Mouse (Mus musculus) erythroblast, embryonic 14.5 days (primary cell): ENCODE data around the gene Lmnb2. TPM values are rescaled to one million over a fixed set of nuclear protein-coding genes. Genes with fewer than 3 reads are reported as not detected.
A peak's percentile ranks its signal among the peaks of the same experiment; 100 is the strongest.

Source experiments
- H3K27me3 ChIP-seq: 2 replicates; pipeline ENCODE4 v1.6.1; 2012; ENCODE audit warnings: inconsistent platforms; ENCODE audit not compliant: control insufficient read depth
- H3K36me3 ChIP-seq: 2 replicates; pipeline ENCODE4 v1.6.1; 2012; ENCODE audit warnings: mild to moderate bottlenecking, inconsistent platforms; ENCODE audit not compliant: control insufficient read depth
- H3K4me1 ChIP-seq: 2 replicates; pipeline ENCODE4 v1.6.1; 2012; ENCODE audit warnings: inconsistent platforms; ENCODE audit not compliant: control insufficient read depth
- H3K4me3 ChIP-seq: replicated peaks from 2 replicates; pipeline ENCODE3; 2012; ENCODE audit warnings: moderate library complexity, mild to moderate bottlenecking, inconsistent platforms
- H3K9me3 ChIP-seq: 2 replicates; pipeline ENCODE4 v1.6.1; 2012; ENCODE audit warnings: low read length, inconsistent platforms, mixed read lengths; ENCODE audit not compliant: control insufficient read depth
- GATA1 ChIP-seq: IDR thresholded peaks from 2 replicates; pipeline ENCODE4 v1.6.1; 2012; ENCODE audit warnings: low read length, inconsistent platforms, mixed read lengths
- TAL1 ChIP-seq: IDR thresholded peaks from 3 replicates; pipeline ENCODE4 v1.6.1; 2012; ENCODE audit warnings: low read length, inconsistent platforms, mixed read lengths
- polyA plus RNA-seq: library from polyadenylated mRNA; stranded (reverse); fragments of >175 nt; gene quantifications from 2 replicates; pipeline ENCODE4 v1.2.3, GENCODE M21; 2012

Lmnb2 gene
- polyA plus RNA-seq, 1 experiment, result 1.1 TPM

DNA sequence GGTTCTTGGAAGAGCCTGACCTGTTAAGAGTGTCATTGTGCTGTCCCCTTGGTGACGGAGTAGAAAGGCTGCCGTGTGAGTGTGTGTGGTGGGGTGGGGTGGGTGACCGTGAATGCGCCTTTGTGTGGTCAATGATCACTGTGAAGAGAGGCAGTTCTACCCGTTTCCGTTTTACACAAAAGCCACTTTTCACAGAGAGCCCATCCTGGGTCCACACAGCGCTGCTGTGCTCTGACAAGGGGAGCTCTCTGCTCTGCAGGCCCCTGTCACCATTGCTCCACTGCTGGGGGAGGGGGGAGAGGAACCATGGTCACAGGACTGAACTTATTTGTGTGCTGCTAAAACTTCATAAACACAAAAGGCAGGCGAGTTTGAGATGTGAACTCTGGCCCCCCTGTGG, 60.7 kb downstream of the Lmnb2 start:
- no peak for TF ChIP-seq TAL1
- Histone ChIP-seq H3K36me3 (peaks cover 78% of the 10 kb centered on the region), H3K27me3 (no peaks in the 10 kb centered on the region), H3K4me3 (peak overlapping the region; percentile 74), H3K4me1 (peaks cover 91% of the 10 kb centered on the region), H3K9me3 (no peaks in the 10 kb centered on the region)

DNA sequence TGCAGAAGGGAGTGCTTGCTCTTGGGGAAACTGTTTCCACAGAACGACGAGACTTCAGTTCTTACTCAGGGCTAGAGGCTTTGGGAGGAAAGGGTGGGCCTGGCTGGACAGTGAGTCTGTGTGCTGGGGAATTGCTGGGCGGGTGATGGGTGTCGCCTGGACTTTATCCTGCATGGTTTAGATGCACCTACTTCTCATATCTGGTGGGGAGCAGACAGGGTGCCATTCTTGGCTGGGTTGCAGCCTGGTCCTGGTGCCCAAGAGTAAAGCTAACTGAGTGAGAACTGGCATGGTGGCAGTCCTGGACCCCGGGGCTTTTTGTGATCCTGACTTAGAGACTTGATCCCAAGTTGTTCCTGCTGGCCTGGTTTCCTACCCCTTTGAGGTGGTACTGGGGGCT, 61.1 kb downstream of the Lmnb2 start:
- Histone ChIP-seq H3K9me3 (no peaks in the 10 kb centered on the region), H3K4me3 (peak overlapping the region; percentile 74), H3K4me1 (peaks cover 91% of the 10 kb centered on the region), H3K27me3 (no peaks in the 10 kb centered on the region), H3K36me3 (peaks cover 78% of the 10 kb centered on the region)
- TF ChIP-seq TAL1 (peak; percentile 37; the same call in 1 of the 3 replicates), GATA1 (no peak)

DNA sequence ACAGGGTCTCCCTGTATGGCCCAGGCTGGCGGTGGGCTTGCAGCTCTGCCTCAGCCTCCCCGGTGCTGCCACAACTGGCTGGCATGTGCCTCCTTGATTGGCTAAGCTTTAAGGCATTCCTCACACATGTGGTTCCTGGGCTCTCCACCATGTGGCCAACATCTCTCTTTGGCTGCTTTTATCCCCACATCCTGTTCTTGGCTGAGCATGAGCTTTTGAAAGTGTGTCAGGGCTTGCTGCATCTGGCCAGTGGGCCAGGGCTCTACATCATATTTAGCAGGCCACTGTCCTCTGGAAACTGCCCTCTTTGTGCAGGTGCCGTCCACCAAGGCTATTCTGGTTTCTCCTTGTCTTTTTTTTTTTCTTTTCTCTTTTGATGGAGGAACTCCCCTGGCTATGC, 61.8 kb downstream of the Lmnb2 start:
- H3K9me3 ChIP-seq, result no peaks in the 10 kb centered on the region
- no peaks in the 10 kb centered on the region for H3K27me3 ChIP-seq
- peaks cover 78% of the 10 kb centered on the region for H3K36me3 ChIP-seq
- peaks cover 91% of the 10 kb centered on the region for H3K4me1 ChIP-seq
- peak overlapping the region; percentile 74 for H3K4me3 ChIP-seq
- TF ChIP-seq TAL1 (no peak), GATA1 (no peak)

DNA sequence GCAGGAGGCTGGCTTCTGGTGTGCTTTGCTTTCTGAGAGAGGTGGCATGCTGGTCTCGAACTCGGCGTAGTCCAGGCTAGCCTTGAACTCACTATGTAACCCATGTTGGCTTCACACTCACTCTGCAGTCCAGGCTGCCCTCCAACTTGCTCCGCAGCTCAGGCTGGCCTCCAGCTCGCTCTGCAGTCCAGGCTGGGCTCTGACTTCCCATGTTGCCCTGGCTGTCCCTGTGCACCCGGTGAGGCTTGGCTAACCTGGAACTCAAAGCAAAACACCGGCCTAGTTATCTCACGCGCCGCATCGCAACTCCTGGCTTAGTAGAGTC, 62.3 kb downstream of the Lmnb2 start:
- Histone ChIP-seq H3K27me3 (no peaks in the 10 kb centered on the region), H3K36me3 (peaks cover 78% of the 10 kb centered on the region), H3K4me1 (peaks cover 85% of the 10 kb centered on the region), H3K9me3 (no peaks in the 10 kb centered on the region), H3K4me3 (peak overlapping the region; percentile 74)
- TF ChIP-seq TAL1, result no peak
- TF ChIP-seq GATA1, result 0 out of 2 replicates have a peak, but pooled peaks have one; percentile 39

DNA sequence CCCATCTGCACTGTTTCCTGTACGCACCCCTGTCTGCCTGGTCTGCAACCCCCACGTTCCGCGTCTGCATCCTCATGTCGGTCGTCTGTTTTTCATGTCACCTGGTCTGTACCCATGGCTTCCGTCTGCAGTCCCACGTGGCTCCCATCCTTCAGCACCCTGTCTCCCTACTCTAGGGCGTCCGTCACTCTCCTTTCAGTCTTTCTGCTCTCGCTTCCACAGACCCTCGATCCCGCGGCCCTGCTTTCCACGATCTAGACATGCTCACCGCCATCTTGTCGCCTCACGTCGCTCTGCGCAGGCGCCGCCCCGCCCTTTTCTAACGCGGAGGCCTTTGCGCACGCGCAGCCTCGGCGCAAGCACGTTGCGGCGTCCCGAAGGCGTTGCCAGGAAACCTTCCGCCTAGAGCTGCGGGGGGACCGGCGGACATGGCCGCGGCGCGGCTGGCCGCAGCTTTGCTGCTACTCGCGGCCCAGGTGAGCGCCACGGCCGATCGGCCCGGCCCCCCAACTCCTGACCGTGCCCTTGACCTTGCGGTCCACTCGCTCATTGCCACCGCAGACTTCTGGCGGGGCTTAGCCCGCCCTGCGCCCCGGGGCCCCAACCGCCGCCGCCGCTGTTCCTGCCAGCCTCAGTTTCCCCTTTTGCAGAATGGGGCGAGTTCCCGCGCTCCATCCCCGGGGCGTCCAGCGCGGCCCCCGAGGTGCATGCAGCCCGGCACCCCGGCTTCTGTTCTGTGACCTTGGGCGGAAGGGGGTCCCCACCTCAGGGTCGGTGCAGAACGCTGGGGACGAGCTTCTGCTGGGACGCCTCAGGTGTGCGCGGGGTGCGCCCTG, 62.9 kb downstream of the Lmnb2 start, which contains the start of the genes Lsm7 and Sppl2b:
Lsm7 (minus strand) TSS at position 297 of the 836 bp plus-strand sequence.
Sppl2b (plus strand) TSS at position 363 of the 836 bp plus-strand sequence.
- H3K4me1 ChIP-seq, result peaks cover 85% of the 10 kb centered on the region
- H3K9me3 ChIP-seq, result no peaks in the 10 kb centered on the region
- no peaks in the 10 kb centered on the region for H3K27me3 ChIP-seq
- TF ChIP-seq GATA1 (no peak), TAL1 (no peak)
- H3K4me3 ChIP-seq, result peak within 1 kb of the TSS; percentile 74
- peaks cover 80% of the 10 kb centered on the region for H3K36me3 ChIP-seq

Other genes with a start within 250 kb of the Lmnb2 start
- 49.1 and 53.2 TPM in 2 replicates for gene Mknk2, start 240.1 kb downstream of the Lmnb2 start, polyA plus RNA-seq
- 1.8 and 2.1 TPM in 2 replicates for gene Mob3a, start 216.3 kb downstream of the Lmnb2 start, polyA plus RNA-seq
- gene Izumo4, start 216.1 kb downstream of the Lmnb2 start, polyA plus RNA-seq, result 1.2 and 3.9 TPM in 2 replicates
- 2.5 and 2.6 TPM in 2 replicates for gene Ap3d1, start 176.0 kb downstream of the Lmnb2 start, polyA plus RNA-seq
- 8.8 and 9.8 TPM in 2 replicates for gene Dot1l, start 163.0 kb downstream of the Lmnb2 start, polyA plus RNA-seq
- gene Sf3a2, start 120.0 kb downstream of the Lmnb2 start, polyA plus RNA-seq, result 68.4 and 69.3 TPM in 2 replicates
- gene Plekhj1, start 119.6 kb downstream of the Lmnb2 start, polyA plus RNA-seq, result 32.7 and 39.3 TPM in 2 replicates
- 0.33 and 0.43 TPM in 2 replicates for gene Amh, start 113.0 kb downstream of the Lmnb2 start, polyA plus RNA-seq
- not detected in 2 replicates for gene Jsrp1, start 104.7 kb downstream of the Lmnb2 start, polyA plus RNA-seq
- gene Oaz1, start 91.6 kb downstream of the Lmnb2 start, polyA plus RNA-seq, result 1,446 and 1,486 TPM in 2 replicates
- gene Lingo3, start 74.2 kb downstream of the Lmnb2 start, polyA plus RNA-seq, result not detected in 2 replicates
- 17.4 and 20.7 TPM in 2 replicates for gene Lsm7, start 63.0 kb downstream of the Lmnb2 start, polyA plus RNA-seq
- 56.0 and 60.5 TPM in 2 replicates for gene Sppl2b, start 63.0 kb downstream of the Lmnb2 start, polyA plus RNA-seq
- gene Tmprss9, start 46.4 kb downstream of the Lmnb2 start, polyA plus RNA-seq, result 0.02 and 0.03 TPM in 2 replicates
- 29.2 and 32.1 TPM in 2 replicates for gene Timm13, start 17.3 kb downstream of the Lmnb2 start, polyA plus RNA-seq
- gene Gadd45b, start 11.8 kb upstream of the Lmnb2 start, polyA plus RNA-seq, result 0.15 and 0.16 TPM in 2 replicates
- gene Gng7, start 96.7 kb upstream of the Lmnb2 start, polyA plus RNA-seq, result not detected in 2 replicates
- gene Diras1, start 107.4 kb upstream of the Lmnb2 start, polyA plus RNA-seq, result 0.01 TPM in 1 of 2 replicates, not detected in the other
- 1.5 and 1.7 TPM in 2 replicates for gene Slc39a3, start 119.2 kb upstream of the Lmnb2 start, polyA plus RNA-seq
- gene Sgta, start 141.9 kb upstream of the Lmnb2 start, polyA plus RNA-seq, result 18.3 and 18.8 TPM in 2 replicates
- gene Thop1, start 151.8 kb upstream of the Lmnb2 start, polyA plus RNA-seq, result 5.2 and 5.3 TPM in 2 replicates
- 0.05 and 0.07 TPM in 2 replicates for gene Creb3l3, start 180.6 kb upstream of the Lmnb2 start, polyA plus RNA-seq
- 89.1 and 93.4 TPM in 2 replicates for gene Map2k2, start 187.7 kb upstream of the Lmnb2 start, polyA plus RNA-seq
- 42.0 and 45.8 TPM in 2 replicates for gene Zbtb7a, start 217.0 kb upstream of the Lmnb2 start, polyA plus RNA-seq
- gene Pias4, start 249.7 kb upstream of the Lmnb2 start, polyA plus RNA-seq, result 13.4 and 16.4 TPM in 2 replicates